Mouse (Mus musculus) gastrocnemius, postnatal 4 days (tissue): ENCODE data around the gene Galntl5. TPM values are rescaled to one million over a fixed set of nuclear protein-coding genes. Genes with fewer than 3 reads are reported as not detected.
"Not testable (repeated sequence)": the region's sequence is repeated elsewhere in the genome, so short reads cannot be mapped to it uniquely, and the experiment has no call there.

ENCODE experiments used
- DNase-seq, 2 experiments: peaks; one replicate each; pipeline ENCODE4 v3.0.0; 2021 to 2022; ENCODE audit warnings: low spot score in 2 of 2, mixed read lengths in 2 of 2
- total RNA-seq, 2 experiments: library from RNA; stranded (reverse); gene quantifications; 2 replicates each; pipeline ENCODE4 v1.2.3; 2021

The Galntl5 gene
- total RNA-seq, 2 experiments from 2014 or later: not detected

DNA sequence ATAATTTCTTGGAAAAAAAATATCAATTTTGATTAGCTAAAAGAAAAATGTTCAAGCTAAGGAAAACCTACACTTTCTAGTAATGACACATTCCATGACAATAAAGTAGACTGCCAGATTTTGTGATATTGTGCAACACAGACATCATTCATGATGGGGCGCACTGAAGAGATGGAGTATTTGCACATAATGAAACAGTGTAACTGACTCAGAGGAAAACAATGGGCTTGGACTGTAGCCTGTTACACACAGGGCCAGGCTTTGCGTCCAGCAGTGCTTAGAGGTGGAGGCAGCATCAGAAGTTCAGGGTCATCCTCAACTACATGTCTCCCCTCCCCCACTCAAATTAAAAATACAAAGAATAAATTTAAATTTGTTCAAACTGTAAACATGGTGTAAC, 9.3 kb downstream of the Galntl5 start:
- no peak for DNase-seq

DNA sequence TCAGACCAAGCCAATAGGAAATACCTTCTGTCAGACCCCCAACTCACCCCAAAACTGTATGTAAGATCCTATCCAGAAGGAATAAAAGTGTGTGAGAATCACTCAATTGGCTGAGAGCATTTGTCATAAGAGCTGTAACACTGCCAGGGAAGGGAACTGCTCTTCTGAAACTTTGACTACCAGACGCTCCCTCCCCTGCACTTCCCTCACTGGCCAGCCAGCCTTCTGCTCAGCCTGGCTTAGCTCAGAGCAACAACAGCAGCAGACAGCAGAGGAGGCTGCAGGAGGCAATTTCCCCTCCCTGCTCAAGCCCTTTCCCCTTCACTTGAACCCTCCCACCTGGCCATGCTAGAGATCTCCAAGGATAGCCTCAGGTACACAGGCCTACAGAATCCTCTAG, 30.6 kb downstream of the Galntl5 start:
- no peak for DNase-seq

DNA sequence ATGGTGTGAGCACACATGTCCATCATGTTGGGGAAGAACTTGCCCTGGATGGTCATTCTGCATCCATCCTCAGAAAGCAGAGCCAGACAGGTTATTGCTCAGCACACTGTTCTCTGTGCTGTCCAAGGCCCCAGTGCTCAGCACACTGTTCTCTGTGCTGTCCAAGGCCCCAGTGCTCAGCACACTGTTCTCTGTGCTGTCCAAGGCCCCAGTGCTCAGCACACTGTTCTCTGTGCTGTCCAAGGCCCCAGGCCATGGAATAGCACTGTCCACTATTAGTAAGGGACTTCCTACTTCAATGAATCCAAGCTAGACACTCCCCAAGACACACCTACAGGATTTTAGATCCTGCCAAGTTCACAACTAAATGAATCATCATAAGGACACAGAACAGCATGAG, 32.0 kb downstream of the Galntl5 start:
- DNase-seq: not testable (repeated sequence)

- DNase-seq: no peak
Observed at GRCm38 (mm10) chr5:25215006-25215405, 33.7 kb downstream of the Galntl5 start.

DNA sequence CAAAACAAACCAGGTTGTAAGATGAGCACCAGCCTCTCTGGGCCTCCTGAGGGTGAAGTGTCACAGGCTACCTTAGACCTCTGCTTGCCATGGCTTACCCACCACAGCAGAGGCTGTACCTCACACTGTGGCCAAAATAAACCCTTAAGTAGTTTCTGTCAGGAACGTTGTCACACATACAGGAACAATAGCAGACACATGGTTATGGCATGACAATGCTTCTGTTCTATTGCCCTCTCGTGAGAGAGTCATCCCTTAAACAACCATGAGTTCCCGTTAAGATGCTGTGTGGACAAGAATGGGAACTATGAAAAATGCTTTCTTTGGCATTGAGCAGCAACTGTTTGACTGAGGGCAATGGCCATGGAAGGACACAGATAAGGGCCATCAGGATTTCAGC, 40.3 kb downstream of the Galntl5 start, which contains the start of gene Galnt11:
Galnt11 (plus strand) TSS at position 301 of the 400 bp plus-strand sequence.
- no peak for DNase-seq

DNA sequence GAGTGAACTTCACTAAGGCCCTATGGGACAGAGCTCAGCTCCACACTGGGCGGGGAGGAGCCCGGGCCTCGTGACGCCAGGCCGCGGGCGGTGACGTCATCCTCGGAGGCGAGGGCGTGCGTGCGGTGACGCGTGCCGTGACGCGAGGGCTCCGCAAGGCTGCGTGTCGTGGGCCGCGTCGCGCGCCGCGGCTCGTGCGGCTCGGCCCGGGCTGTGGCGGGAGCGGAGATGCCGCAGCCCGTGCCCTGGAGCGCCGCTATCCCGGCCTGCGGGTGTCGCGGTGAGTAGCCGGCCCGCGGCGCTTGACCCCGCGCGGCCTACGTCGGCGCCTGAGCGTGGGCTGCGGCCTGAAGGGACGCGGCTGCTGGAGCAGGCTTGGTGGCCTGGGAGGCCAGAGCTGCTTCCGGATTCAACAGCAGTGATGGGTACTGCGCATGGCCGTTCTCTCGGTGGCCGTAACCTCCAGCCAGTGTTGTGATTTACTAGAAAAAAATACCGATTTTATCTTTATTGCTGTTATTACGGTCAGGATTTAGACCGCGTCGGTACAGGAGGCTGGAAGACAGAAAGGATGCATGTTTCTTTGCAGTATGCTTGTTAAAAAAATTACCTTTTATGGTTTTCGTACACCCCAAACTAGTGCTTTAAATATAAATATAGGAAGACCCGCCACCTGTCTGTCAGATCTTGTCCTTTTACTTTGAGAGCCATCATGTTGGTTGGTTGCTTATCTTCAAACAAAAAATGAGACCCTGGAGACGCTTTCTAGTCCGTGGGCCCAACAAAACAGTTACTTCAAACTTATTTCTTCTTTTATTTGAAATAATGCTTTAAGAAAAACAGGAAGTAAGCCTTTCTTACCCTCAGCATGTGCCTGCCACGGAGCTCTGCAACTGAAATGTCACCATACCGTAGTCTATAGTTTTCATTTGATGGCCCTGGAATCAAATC, 41.8 kb downstream of the Galntl5 start, which contains the start of gene E130116L18Rik:
E130116L18Rik (minus strand) TSS at position 402 of the 951 bp plus-strand sequence.
- peak; percentile 82 to 88 for DNase-seq

DNA sequence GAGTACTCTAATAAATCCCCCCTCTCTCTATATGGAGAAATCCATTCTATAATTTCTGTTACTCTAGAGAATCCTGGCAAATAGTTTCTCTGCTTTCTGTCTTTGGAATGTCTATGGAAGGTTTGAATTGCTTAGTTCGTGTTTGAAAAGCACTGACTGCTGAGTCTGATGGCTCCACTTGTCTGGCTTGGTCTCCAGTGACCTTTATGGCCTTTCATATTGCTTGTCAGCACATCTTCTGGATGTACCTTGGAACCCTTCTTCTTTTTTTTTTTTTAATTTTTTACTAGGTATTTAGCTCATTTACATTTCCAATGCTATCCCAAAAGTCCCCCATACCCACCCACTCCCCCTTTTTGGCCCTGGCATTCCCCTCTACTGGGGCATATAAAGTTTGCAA, 43.1 kb downstream of the Galntl5 start:
- DNase-seq: not testable (repeated sequence)

DNA sequence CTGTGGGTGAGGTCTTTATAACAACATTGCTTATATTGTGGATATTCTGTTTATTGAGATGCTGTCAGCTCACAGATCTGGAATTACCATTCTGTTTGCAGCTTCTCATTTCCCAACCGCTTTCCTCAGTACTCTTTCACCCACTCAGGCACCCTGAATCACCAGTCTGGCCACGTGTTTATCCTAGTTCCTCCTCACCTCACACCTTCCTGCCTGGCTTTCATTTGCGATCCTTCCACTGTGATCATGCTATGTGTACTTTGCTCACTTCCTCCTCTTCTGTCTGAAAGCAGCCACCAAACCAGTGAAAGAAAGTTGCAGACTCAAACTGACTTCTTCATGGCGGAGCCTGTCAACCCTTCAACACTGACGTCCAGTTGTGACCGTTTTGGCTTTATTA, 61.8 kb downstream of the Galntl5 start:
- no peak for DNase-seq

DNA sequence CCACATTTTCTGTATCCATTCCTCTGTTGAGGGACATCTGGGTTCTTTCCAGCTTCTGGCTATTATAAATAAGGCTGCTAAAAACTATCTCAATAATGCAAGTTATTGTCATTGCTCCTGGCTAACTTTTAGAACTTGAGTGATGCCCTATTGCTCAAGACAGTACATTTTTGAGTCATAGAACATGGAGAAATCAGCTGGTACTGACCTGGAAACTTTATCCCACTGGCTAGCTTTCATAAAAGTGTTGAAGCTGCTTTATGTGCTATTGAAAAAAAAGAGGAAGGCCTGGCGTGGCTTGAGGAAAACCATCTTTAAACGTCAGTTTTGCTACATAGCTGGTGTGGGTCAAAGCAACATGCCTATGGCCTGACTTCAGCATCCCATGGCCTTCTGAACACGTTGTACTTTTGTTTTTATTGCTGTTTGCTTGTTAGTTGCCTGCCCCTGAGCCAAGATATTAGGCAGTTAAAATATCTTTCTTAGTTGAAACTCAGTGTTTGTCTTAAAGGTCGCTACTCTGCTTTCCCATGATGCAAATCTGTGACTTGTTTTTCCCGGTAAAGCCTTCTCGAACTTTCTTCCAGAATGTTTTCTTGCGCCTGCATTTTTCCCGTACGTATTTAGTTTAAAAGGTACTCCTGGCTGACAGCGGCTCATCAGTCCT, 64.7 kb downstream of the Galntl5 start:
- no peak for DNase-seq

DNA sequence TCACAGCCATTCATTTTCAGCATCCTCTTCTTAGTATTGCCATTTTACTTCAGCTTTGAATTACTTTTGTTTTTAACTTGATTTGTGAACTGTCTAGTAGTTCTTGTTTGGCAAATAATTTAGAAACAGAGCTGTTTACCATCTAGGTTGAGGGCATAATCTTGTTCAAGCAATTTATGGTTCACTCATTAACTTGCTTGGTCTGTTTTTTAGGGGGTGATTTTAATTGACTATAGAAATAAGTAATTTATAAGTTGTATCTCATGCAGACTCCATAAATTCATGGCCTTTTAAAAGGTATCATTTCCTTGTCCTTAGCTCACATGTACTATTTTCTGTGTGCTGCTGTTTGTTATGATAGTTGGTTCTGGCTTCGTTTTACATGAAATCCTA, 65.2 kb downstream of the Galntl5 start:
- no peak for DNase-seq

DNA sequence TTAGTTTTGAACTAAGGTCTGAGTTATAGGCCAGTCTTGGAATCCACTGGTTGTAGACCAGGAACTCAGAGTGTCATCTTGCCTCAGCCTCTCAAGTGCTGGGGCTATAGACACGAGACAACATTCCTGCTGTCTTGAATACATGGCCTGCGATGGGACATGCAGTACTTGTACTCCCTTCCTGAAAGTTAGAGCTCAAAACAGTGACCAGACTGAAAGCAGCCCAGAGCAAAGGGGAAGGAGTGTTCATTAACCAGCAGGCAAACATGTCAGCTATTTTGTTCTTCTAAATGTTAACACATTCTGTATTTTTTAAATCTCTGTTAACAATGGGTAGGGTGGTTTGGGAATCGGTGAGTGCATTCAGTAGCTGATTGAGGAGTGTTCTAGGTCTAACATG, 65.8 kb downstream of the Galntl5 start:
- no peak for DNase-seq

GRCm38 (mm10) chr5:25252423-25252822, 71.2 kb downstream of the Galntl5 start:
- DNase-seq: no peak

DNA sequence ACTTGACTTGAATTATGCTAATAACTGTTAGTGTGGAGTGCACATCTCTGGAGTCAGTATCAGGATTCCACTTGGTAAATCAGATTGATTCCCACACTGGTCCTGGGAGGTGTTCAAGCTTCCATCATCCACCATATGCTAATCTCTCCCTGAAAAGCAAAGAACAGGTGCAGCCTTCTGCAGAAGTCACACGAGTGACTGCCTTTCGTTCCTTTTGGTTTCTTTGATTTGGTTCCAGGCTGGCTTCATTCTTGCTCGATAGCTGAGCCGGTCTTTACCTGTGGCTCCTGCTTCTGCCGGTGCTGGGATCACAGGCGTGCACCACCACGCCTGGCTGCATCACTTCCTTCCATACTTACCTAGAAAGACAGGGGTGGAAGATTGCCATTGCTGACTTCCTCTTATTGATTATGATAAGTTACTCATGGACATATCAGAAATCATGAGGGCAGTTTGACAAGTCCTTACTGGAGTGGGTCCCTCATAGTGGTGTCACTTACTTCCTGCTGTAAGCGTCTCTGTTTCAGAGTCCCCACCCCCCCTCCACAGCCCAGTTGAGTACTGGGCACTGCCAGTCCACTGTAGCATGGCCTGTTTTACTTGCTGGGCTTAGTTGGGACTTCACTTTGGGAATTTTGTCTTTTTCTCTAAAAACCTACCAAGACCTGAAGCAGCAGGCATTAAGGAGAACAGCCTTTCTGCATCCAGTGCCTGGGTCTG, 71.7 kb downstream of the Galntl5 start:
- no peak for DNase-seq

- DNase-seq: no peak
Observed at GRCm38 (mm10) chr5:25254491-25254890, 73.2 kb downstream of the Galntl5 start.

DNA sequence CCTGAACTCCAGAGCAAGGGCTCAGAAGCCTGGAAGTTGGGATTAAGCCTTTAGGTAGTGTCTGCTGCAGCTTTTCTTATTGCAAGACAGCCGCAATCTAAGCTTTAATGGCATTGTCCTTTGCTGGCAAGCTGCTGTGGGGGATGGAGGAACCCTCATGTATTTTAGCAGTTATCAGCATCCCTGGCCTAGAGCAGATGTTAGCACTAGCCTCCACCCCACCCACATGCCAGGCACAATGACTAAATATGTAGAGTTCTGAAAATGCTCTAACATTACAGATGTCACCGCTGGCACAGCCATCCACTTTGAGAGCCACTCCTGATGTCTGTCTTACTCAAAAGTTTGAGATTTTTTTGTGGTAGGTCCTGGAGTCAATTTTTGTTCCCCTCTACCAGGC, 75.4 kb downstream of the Galntl5 start:
- DNase-seq: no peak

GRCm38 (mm10) chr5:25261452-25261851, 80.2 kb downstream of the Galntl5 start:
- no peak for DNase-seq

DNA sequence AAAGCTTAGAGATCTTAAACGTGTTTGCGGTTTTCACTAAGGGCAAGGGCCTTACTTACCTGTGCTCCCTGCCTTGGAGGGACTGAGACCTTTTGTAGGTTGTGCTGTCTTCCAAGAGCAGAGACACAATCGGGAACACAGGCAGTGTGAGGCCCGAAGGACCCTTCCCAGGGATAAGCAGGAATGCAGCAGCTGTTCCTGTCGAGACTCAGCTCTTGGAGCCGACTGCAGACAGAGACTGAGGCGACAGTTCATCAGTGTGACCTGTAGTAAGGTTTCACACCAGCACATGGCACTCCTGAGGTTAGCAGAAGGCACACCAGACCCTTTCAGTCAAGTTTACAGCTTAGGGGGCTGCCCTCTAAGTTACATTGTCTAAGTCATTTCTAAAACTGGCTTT, 81.0 kb downstream of the Galntl5 start:
- DNase-seq: no peak

- DNase-seq: no peak
Observed at GRCm38 (mm10) chr5:25268258-25268888, 87.1 kb downstream of the Galntl5 start.
